Mouse (Mus musculus) splenic B cell, adult 2 months (primary cell): ENCODE results near the gene Atp2c2.
A peak's percentile ranks its signal among the peaks of the same experiment; 100 is the strongest.

Source experiments
- DNase-seq: peaks from one replicate; pipeline ENCODE4 v3.0.0-alpha.2; 2011; ENCODE audit warnings: low read depth, low spot score
- H3K27me3 ChIP-seq: 2 replicates; pipeline ENCODE4 v1.6.1; 2012; ENCODE audit warnings: mild to moderate bottlenecking, low read length, moderate library complexity, mixed read lengths; ENCODE audit not compliant: control insufficient read depth, poor library complexity, insufficient read depth, severe bottlenecking
- H3K36me3 ChIP-seq: 2 replicates; pipeline ENCODE4 v1.6.1; 2012; ENCODE audit warnings: mild to moderate bottlenecking, low read length, moderate library complexity, mixed read lengths; ENCODE audit not compliant: control insufficient read depth, poor library complexity, insufficient read depth, severe bottlenecking

Gene Atp2c2

GRCm38 (mm10) chr8:119798170-119798964 lies 98.6 kb downstream of the Atp2c2 start:
- peak; percentile 82 for DNase-seq
- Histone ChIP-seq H3K27me3 (no peaks in the 10 kb centered on the region), H3K36me3 (no peaks in the 10 kb centered on the region)

GRCm38 (mm10) chr8:119798965-119799264 lies 99.1 kb downstream of the Atp2c2 start:
- Histone ChIP-seq H3K36me3 (no peaks in the 10 kb centered on the region), H3K27me3 (no peaks in the 10 kb centered on the region)
- no peak for DNase-seq

GRCm38 (mm10) chr8:119801168-119801567 lies 101.4 kb downstream of the Atp2c2 start:
- Histone ChIP-seq H3K36me3 (no peaks in the 10 kb centered on the region), H3K27me3 (no peaks in the 10 kb centered on the region)
- DNase-seq = no peak

GRCm38 (mm10) chr8:119802592-119802991 lies 102.8 kb downstream of the Atp2c2 start:
- Histone ChIP-seq H3K36me3 (no peaks in the 10 kb centered on the region), H3K27me3 (no peaks in the 10 kb centered on the region)
- peak; percentile 51 for DNase-seq

- Histone ChIP-seq H3K36me3 (peaks cover 7% of the 10 kb centered on the region), H3K27me3 (no peaks in the 10 kb centered on the region)
- no peak for DNase-seq
Measured at GRCm38 (mm10) chr8:119805275-119805674, 105.5 kb downstream of the Atp2c2 start.

GRCm38 (mm10) chr8:119806422-119807263 lies 106.8 kb downstream of the Atp2c2 start:
- peaks cover 7% of the 10 kb centered on the region for H3K36me3 ChIP-seq
- DNase-seq = peak; percentile 90
- no peaks in the 10 kb centered on the region for H3K27me3 ChIP-seq
